Mouse (Mus musculus) CH12.LX (cell line): Measurements from ENCODE around the gene Parp3. TPM values are rescaled to one million over a fixed set of nuclear protein-coding genes. Genes with fewer than 3 reads are reported as not detected.

Experiments
- DNase-seq: peaks from one replicate; pipeline ENCODE4 v3.0.0-alpha.2; 2013; ENCODE audit errors: extremely low read depth
- H3K27ac ChIP-seq: 2 replicates; pipeline ENCODE4 v1.5.1; 2012; ENCODE audit warnings: low read depth, mild to moderate bottlenecking, control low read depth, moderate library complexity; ENCODE audit not compliant: insufficient read depth
- H3K27me3 ChIP-seq: replicated peaks from 2 replicates; pipeline ENCODE3; 2012; ENCODE audit warnings: inconsistent platforms
- H3K36me3 ChIP-seq, 2 experiments: replicated peaks in 1 of 2; 2 replicates each; pipeline versions ENCODE3 to v1.6.1; 2012; ENCODE audit warnings: inconsistent platforms in 1 of 2, low read length in 1 of 2, mild to moderate bottlenecking in 1 of 2, mixed read lengths in 1 of 2, moderate library complexity in 1 of 2; ENCODE audit not compliant: control insufficient read depth in 1 of 2, insufficient read depth in 1 of 2
- H3K4me1 ChIP-seq, 2 experiments: 2 replicates each; pipeline ENCODE4 v1.6.1; 2012; ENCODE audit warnings: inconsistent platforms in 1 of 2, moderate library complexity in 1 of 2; ENCODE audit not compliant: insufficient read depth in 2 of 2, control insufficient read depth in 1 of 2
- H3K4me2 ChIP-seq: 2 replicates; pipeline ENCODE4 v1.6.1; 2012; ENCODE audit warnings: low read depth, mild to moderate bottlenecking, control low read depth; ENCODE audit not compliant: poor library complexity, insufficient read depth, severe bottlenecking
- H3K4me3 ChIP-seq, 3 experiments: fragments of 150-350 bp in 1 of 3; sonication (generic) in 1 of 3; replicated peaks in 1 of 3; 2 replicates each; pipeline versions ENCODE3 to v1.5.1; 2011 to 2012; ENCODE audit warnings: low read depth in 2 of 3, low read length in 2 of 3, mild to moderate bottlenecking in 2 of 3, moderate library complexity in 2 of 3, control low read depth in 1 of 3, improper control_type of control experiment in 1 of 3, inconsistent platforms in 1 of 3, mixed read lengths in 1 of 3; ENCODE audit not compliant: poor library complexity in 1 of 3
- H3K79me2 ChIP-seq: replicated peaks from 2 replicates; pipeline ENCODE4 v1.6.1; 2012; ENCODE audit warnings: mild to moderate bottlenecking, moderate library complexity; ENCODE audit not compliant: control insufficient read depth, poor library complexity, insufficient read depth, severe bottlenecking; ENCODE audit errors: extremely low read depth
- H3K9ac ChIP-seq: 2 replicates; pipeline ENCODE4 v1.6.1; 2012; ENCODE audit warnings: low read depth, mild to moderate bottlenecking, control low read depth, moderate library complexity; ENCODE audit not compliant: insufficient read depth
- H3K9me3 ChIP-seq: replicated peaks from 2 replicates; pipeline ENCODE3; 2012; ENCODE audit warnings: low read length, inconsistent platforms, mixed read lengths
- CHD2 ChIP-seq: IDR thresholded peaks from 2 replicates; pipeline ENCODE4 v1.6.1; 2011; ENCODE audit warnings: low read length, improper control_type of control experiment
- E2F4 ChIP-seq: IDR thresholded peaks from 2 replicates; pipeline ENCODE4 v1.6.1; 2011; ENCODE audit warnings: low read depth, low read length, improper control_type of control experiment; ENCODE audit not compliant: insufficient replicate concordance
- ELF1 ChIP-seq: IDR thresholded peaks from 2 replicates; pipeline ENCODE4 v1.6.1; 2014; ENCODE audit warnings: low read depth, mild to moderate bottlenecking, inconsistent platforms, low read length, improper control_type of control experiment
- EP300 ChIP-seq: IDR thresholded peaks from 2 replicates; pipeline ENCODE4 v1.6.1; 2011; ENCODE audit warnings: low read length, improper control_type of control experiment
- GABPA ChIP-seq: IDR thresholded peaks from 2 replicates; pipeline ENCODE4 v1.6.1; 2012; ENCODE audit warnings: low read depth, low read length, improper control_type of control experiment, inconsistent platforms; ENCODE audit not compliant: insufficient replicate concordance
- HCFC1 ChIP-seq: IDR thresholded peaks from 2 replicates; pipeline ENCODE4 v1.6.1; 2012; ENCODE audit warnings: low read depth, mild to moderate bottlenecking, inconsistent platforms, low read length, improper control_type of control experiment
- MEF2A ChIP-seq: IDR thresholded peaks from 2 replicates; pipeline ENCODE4 v1.6.1; 2014; ENCODE audit warnings: low read depth, mild to moderate bottlenecking, inconsistent platforms, low read length, improper control_type of control experiment, borderline replicate concordance
- NRF1 ChIP-seq: IDR thresholded peaks from 2 replicates; pipeline ENCODE4 v1.6.1; 2014; ENCODE audit warnings: low read depth, mild to moderate bottlenecking, inconsistent platforms, low read length, improper control_type of control experiment, moderate library complexity
- PAX5 ChIP-seq: IDR thresholded peaks from 2 replicates; pipeline ENCODE4 v1.6.1; 2012; ENCODE audit warnings: low read length, inconsistent platforms, mixed read lengths
- POLR2AphosphoS2 ChIP-seq: IDR thresholded peaks from 2 replicates; pipeline ENCODE4 v1.6.1; 2011; ENCODE audit warnings: low read depth, low read length, improper control_type of control experiment
- TBP ChIP-seq: conservative IDR thresholded peaks from 2 replicates; pipeline ENCODE4 v1.6.1; 2011; ENCODE audit warnings: low read depth, low read length, improper control_type of control experiment
- USF1 ChIP-seq: IDR thresholded peaks from 2 replicates; pipeline ENCODE4 v1.6.1; 2014; ENCODE audit warnings: low read depth, mild to moderate bottlenecking, inconsistent platforms, low read length, improper control_type of control experiment
- dilution Hi-C: fragments of 300-500 bp; cut with MboI; formaldehyde crosslinking; loops from 2 replicates; pipeline ENCODE4 v1.14.3; 2020; ENCODE audit warnings: low sequenced_read_pairs; ENCODE audit not compliant: extremely low pct_unique_long_range_greater_than_20kb, extremely low pct_ligation_motif_present
- in situ Hi-C: fragments of 300-500 bp; cut with MboI; formaldehyde crosslinking; loops from 3 replicates; pipeline ENCODE4 v1.14.3; 2019; ENCODE audit warnings: low sequenced_read_pairs, low pct_ligation_motif_present, low pct_unique_long_range_greater_than_20kb, mixed read lengths
- polyA plus RNA-seq: library from polyadenylated mRNA; unstranded; fragments of >175 nt; gene quantifications from 2 replicates; pipeline ENCODE4 v1.2.1, GENCODE M21; 2012; ENCODE audit warnings: low read depth; ENCODE audit not compliant: insufficient read length
- total RNA-seq, 2 experiments: library from RNA; depleted of rRNA; stranded (reverse); fragments of 300-350 nt in 1 of 2; fragments of >200 nt in 1 of 2; gene quantifications; 2 replicates each; pipeline ENCODE4 v1.2.3; 2012 to 2014

Gene Parp3
- total and polyA plus RNA-seq, 3 experiments = 10.3 to 24.6 (median 12.9) TPM

DNA sequence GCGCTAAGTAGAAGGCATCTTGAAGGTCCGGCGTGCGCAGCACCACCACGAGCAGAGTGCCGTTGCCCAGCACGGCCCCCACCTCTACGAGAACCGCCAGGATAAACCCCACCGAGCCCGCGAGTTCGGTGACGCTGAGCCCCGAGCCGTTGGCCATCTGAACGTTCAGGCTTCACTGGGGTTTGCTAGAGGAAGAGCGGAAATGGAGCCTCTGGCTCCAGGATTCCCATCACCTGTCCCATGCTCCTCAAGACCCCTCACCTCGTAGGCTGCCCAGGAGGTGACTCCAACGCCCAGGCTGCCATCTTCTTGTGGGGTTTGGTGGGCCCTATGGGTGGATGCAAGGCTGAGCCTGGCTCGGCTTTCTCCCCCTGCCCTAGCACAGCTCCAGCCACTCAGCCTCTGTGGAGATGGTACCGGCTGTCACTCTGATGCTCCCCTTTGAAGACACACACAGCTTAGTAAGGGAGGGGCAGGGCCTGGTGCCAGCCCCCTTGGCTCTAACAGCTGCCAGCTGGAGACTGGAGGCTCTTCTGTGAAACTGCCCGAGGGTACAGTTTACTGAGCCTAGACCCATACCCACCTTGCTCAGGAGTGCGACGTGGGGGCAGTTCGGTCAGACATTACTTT, 11.1 kb downstream of the Parp3 start, which contains the start of gene Gpr62:
Gpr62 (minus strand) TSS at position 368 of the 630 bp plus-strand sequence.
- peaks cover 35 to 58% of the 10 kb centered on the region in 2 experiments for H3K36me3 ChIP-seq
- H3K9me3 ChIP-seq = peaks cover 16% of the 10 kb centered on the region
- DNase-seq = no peak
- dilution Hi-C loops (no loop called here), in situ Hi-C loops (no loop called here)
- no peak within 1 kb of the TSS for H3K9ac ChIP-seq
- H3K27me3 ChIP-seq = no peaks in the 10 kb centered on the region
- TF ChIP-seq E2F4 (no peak), EP300 (no peak), TBP (no peak), HCFC1 (no peak), MEF2A (no peak), POLR2AphosphoS2 (no peak), ELF1 (no peak), USF1 (no peak)
- H3K27ac ChIP-seq = no peak within 1 kb of the TSS
- no peaks in the 10 kb centered on the region for H3K4me1 ChIP-seq
- no peak within 1 kb of the TSS for H3K4me3 ChIP-seq
- no peaks in the 10 kb centered on the region for H3K79me2 ChIP-seq
- H3K4me2 ChIP-seq = no peak within 1 kb of the TSS

DNA sequence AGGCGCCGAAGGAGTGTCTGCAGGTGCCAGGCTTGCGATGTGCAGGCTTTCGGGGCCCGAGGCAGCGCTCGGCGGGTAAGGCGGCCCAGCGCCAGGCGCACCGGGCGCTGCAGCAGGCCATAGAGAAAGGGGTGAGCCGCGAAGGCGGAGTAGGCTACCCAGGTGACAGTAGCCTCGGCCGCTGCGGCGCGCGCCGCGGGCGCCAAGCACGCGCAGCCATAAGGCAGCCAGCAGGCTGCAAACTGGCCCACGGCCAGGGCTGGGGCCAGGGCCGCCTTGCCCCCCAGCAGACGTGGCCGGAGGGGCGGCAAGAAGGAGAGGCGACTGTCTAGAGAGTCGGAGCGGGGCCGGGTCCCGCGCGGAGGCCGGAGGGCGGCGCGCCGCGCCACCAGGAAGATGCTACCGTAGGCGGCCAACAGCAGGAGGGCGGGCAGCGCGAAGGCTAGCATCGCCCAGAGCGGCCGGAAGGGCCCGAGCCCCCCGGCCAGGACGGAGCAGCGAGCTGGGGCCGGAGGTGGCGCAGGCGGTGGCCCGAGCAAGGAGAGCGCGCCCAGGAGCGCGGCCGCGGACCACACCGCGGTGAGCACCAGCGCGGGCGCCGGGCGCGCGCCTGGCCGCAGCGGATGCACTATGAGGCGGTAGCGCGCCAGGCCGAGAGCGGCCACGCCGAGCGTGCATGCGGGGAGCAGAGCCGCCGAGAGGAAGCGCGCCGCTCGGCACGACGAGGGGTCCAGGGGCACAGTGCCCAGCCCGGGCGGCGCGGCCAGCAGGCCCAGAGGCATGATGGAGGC, 11.8 kb downstream of the Parp3 start:
- in situ Hi-C loops = no loop called here

More for the DNA sequence above, 11.8 kb downstream of the Parp3 start:
- H3K4me3 ChIP-seq = no peak overlapping the region
- H3K9ac ChIP-seq = no peak overlapping the region
- no peak overlapping the region for H3K27ac ChIP-seq
- DNase-seq = no peak
- H3K4me2 ChIP-seq = no peak overlapping the region
- dilution Hi-C loops = no loop called here
- H3K9me3 ChIP-seq = peaks cover 16% of the 10 kb centered on the region
- H3K27me3 ChIP-seq = no peaks in the 10 kb centered on the region
- no peaks in the 10 kb centered on the region for H3K4me1 ChIP-seq
- peaks cover 43 to 63% of the 10 kb centered on the region in 2 experiments for H3K36me3 ChIP-seq
- no peak for TF ChIP-seq EP300
- no peak for TF ChIP-seq ELF1
- no peak for TF ChIP-seq NRF1
- TF ChIP-seq PAX5 = no peak
- no peak for TF ChIP-seq CHD2
- TF ChIP-seq GABPA = no peak
- no peak for TF ChIP-seq TBP
- TF ChIP-seq USF1 = no peak
- H3K79me2 ChIP-seq = no peaks in the 10 kb centered on the region
